Mouse (Mus musculus) neural tube, embryonic 12.5 days (tissue): Measurements from ENCODE around the gene Serbp1. TPM values are rescaled to one million over a fixed set of nuclear protein-coding genes. Genes with fewer than 3 reads are reported as not detected.

Experiments used
- ATAC-seq: fragments of 200-750 bp; cut with Nextera tagmentation; 2 replicates; pipeline ENCODE4 v1.8.0; 2017; ENCODE audit warnings: low read depth, mild to moderate bottlenecking, moderate TSS enrichment, moderate library complexity; ENCODE audit not compliant: low FRiP score
- H3K27ac ChIP-seq: fragments of 300-500 bp; sonication (generic); 2 replicates; pipeline ENCODE4 v1.5.1; 2016
- H3K27me3 ChIP-seq: fragments of 300-500 bp; sonication (generic); replicated peaks from 2 replicates; pipeline ENCODE4 v1.6.1; 2016; ENCODE audit warnings: mild to moderate bottlenecking
- H3K36me3 ChIP-seq: fragments of 300-500 bp; sonication (generic); 2 replicates; pipeline ENCODE4 v1.6.1; 2016; ENCODE audit warnings: mild to moderate bottlenecking
- H3K4me1 ChIP-seq: fragments of 300-500 bp; sonication (generic); 2 replicates; pipeline ENCODE4 v1.6.1; 2016
- H3K4me2 ChIP-seq: fragments of 300-500 bp; sonication (generic); replicated peaks from 2 replicates; pipeline ENCODE4 v1.6.1; 2016; ENCODE audit warnings: mild to moderate bottlenecking
- H3K4me3 ChIP-seq: fragments of 300-500 bp; sonication (generic); 2 replicates; pipeline ENCODE4 v1.5.1; 2016
- H3K9ac ChIP-seq: fragments of 300-500 bp; sonication (generic); 2 replicates; pipeline ENCODE4 v1.6.1; 2016; ENCODE audit warnings: mild to moderate bottlenecking
- H3K9me3 ChIP-seq: fragments of 300-500 bp; sonication (generic); 2 replicates; pipeline ENCODE4 v1.6.1; 2016; ENCODE audit warnings: mild to moderate bottlenecking
- WGBS: fragments of 180-500 bp; shearing (Covaris S2); methylation state at CpG from one replicate; pipeline ENCODE4 v1.1.7; 2016; 5-methylcytosine and 5-hydroxymethylcytosine counted together
- polyA plus RNA-seq: library from polyadenylated mRNA; unstranded; fragments of >200 nt; fragmentation: Nextera tagmentation; extraction: Ambion mirVana; gene quantifications from 2 replicates; pipeline ENCODE4 v1.2.1, GENCODE M21; 2016

The Serbp1 gene
- polyA plus RNA-seq, 1 experiment from 2014 or later: 429 TPM

GRCm38 (mm10) chr6:67281614-67282197 is 43.7 kb downstream of the Serbp1 start:
- no peak overlapping the region for H3K27ac ChIP-seq
- H3K9ac ChIP-seq: no peak overlapping the region
- no peaks in the 10 kb centered on the region for H3K27me3 ChIP-seq
- H3K4me1 ChIP-seq: no peaks in the 10 kb centered on the region
- no peak overlapping the region for H3K4me3 ChIP-seq
- WGBS: 93% methylated on average over 9 of the region's 9 CpGs
- H3K9me3 ChIP-seq: no peaks in the 10 kb centered on the region
- H3K36me3 ChIP-seq: peaks cover 48% of the 10 kb centered on the region
- no peak for ATAC-seq
- no peak overlapping the region for H3K4me2 ChIP-seq

- Histone ChIP-seq H3K4me3 (no peak overlapping the region), H3K27ac (no peak overlapping the region), H3K36me3 (peaks cover 42% of the 10 kb centered on the region), H3K9ac (no peak overlapping the region), H3K4me2 (no peak overlapping the region), H3K9me3 (no peaks in the 10 kb centered on the region), H3K4me1 (no peaks in the 10 kb centered on the region), H3K27me3 (no peaks in the 10 kb centered on the region)
- 93% methylated on average over 1 of the region's 1 CpGs for WGBS
- ATAC-seq: no peak
Observed at GRCm38 (mm10) chr6:67282897-67283296, 44.9 kb downstream of the Serbp1 start.

- no peak overlapping the region for H3K27ac ChIP-seq
- H3K4me3 ChIP-seq: no peak overlapping the region
- ATAC-seq: no peak
- no peak overlapping the region for H3K9ac ChIP-seq
- no peaks in the 10 kb centered on the region; the same call in 1 of the 2 replicates for H3K36me3 ChIP-seq
- H3K27me3 ChIP-seq: no peaks in the 10 kb centered on the region
- no peaks in the 10 kb centered on the region for H3K4me1 ChIP-seq
- no peak overlapping the region for H3K4me2 ChIP-seq
- no peaks in the 10 kb centered on the region for H3K9me3 ChIP-seq
- 87% methylated on average over 5 of the region's 5 CpGs for WGBS
Observed at GRCm38 (mm10) chr6:67292042-67292623, 54.2 kb downstream of the Serbp1 start.

- Histone ChIP-seq H3K4me3 (no peak overlapping the region), H3K9me3 (no peaks in the 10 kb centered on the region), H3K9ac (no peak overlapping the region), H3K27ac (no peak overlapping the region), H3K4me2 (no peak overlapping the region), H3K36me3 (no peaks in the 10 kb centered on the region), H3K27me3 (no peaks in the 10 kb centered on the region), H3K4me1 (no peaks in the 10 kb centered on the region)
- no peak for ATAC-seq
- 67% methylated on average over 5 of the region's 5 CpGs for WGBS
Observed at GRCm38 (mm10) chr6:67296126-67296525, 58.1 kb downstream of the Serbp1 start.

GRCm38 (mm10) chr6:67298742-67299141 is 60.8 kb downstream of the Serbp1 start:
- Histone ChIP-seq H3K27me3 (no peaks in the 10 kb centered on the region), H3K4me3 (no peak overlapping the region), H3K4me2 (no peak overlapping the region), H3K27ac (no peak overlapping the region), H3K4me1 (no peaks in the 10 kb centered on the region), H3K9me3 (no peaks in the 10 kb centered on the region), H3K9ac (no peak overlapping the region), H3K36me3 (no peaks in the 10 kb centered on the region)
- WGBS: 71% methylated on average over 5 of the region's 5 CpGs
- no peak for ATAC-seq

- Histone ChIP-seq H3K4me2 (no peak overlapping the region), H3K4me1 (no peaks in the 10 kb centered on the region), H3K27ac (no peak overlapping the region), H3K4me3 (no peak overlapping the region), H3K9ac (no peak overlapping the region), H3K36me3 (no peaks in the 10 kb centered on the region), H3K27me3 (no peaks in the 10 kb centered on the region), H3K9me3 (no peaks in the 10 kb centered on the region)
- WGBS: 76% methylated on average over 4 of the region's 4 CpGs
- ATAC-seq: no peak
Observed at GRCm38 (mm10) chr6:67300300-67300699, 62.3 kb downstream of the Serbp1 start.

GRCm38 (mm10) chr6:67300710-67301163 is 62.8 kb downstream of the Serbp1 start:
- no peaks in the 10 kb centered on the region for H3K36me3 ChIP-seq
- no peak overlapping the region for H3K4me2 ChIP-seq
- 59% methylated on average over 6 of the region's 6 CpGs for WGBS
- no peaks in the 10 kb centered on the region for H3K4me1 ChIP-seq
- H3K4me3 ChIP-seq: no peak overlapping the region
- no peak overlapping the region for H3K27ac ChIP-seq
- ATAC-seq: no peak
- H3K27me3 ChIP-seq: no peaks in the 10 kb centered on the region
- no peak overlapping the region for H3K9ac ChIP-seq
- H3K9me3 ChIP-seq: no peaks in the 10 kb centered on the region

GRCm38 (mm10) chr6:67301230-67301629 is 63.3 kb downstream of the Serbp1 start:
- Histone ChIP-seq H3K4me2 (no peak overlapping the region), H3K27ac (no peak overlapping the region), H3K4me1 (no peaks in the 10 kb centered on the region), H3K36me3 (no peaks in the 10 kb centered on the region), H3K4me3 (no peak overlapping the region), H3K9ac (no peak overlapping the region), H3K27me3 (no peaks in the 10 kb centered on the region), H3K9me3 (no peaks in the 10 kb centered on the region)
- 94% methylated on average over 3 of the region's 3 CpGs for WGBS
- no peak for ATAC-seq

- 89% methylated on average over 4 of the region's 4 CpGs for WGBS
- no peaks in the 10 kb centered on the region for H3K27me3 ChIP-seq
- ATAC-seq: no peak
- H3K9ac ChIP-seq: no peak overlapping the region
- no peak overlapping the region for H3K27ac ChIP-seq
- no peak overlapping the region for H3K4me2 ChIP-seq
- no peaks in the 10 kb centered on the region for H3K36me3 ChIP-seq
- H3K4me1 ChIP-seq: no peaks in the 10 kb centered on the region
- no peak overlapping the region for H3K4me3 ChIP-seq
- H3K9me3 ChIP-seq: no peaks in the 10 kb centered on the region
Observed at GRCm38 (mm10) chr6:67302471-67302870, 64.5 kb downstream of the Serbp1 start.

- no peak overlapping the region for H3K9ac ChIP-seq
- ATAC-seq: no peak
- no peaks in the 10 kb centered on the region for H3K27me3 ChIP-seq
- no peaks in the 10 kb centered on the region for H3K9me3 ChIP-seq
- 92% methylated on average over 10 of the region's 10 CpGs for WGBS
- no peak overlapping the region for H3K27ac ChIP-seq
- H3K4me1 ChIP-seq: no peaks in the 10 kb centered on the region
- H3K36me3 ChIP-seq: no peaks in the 10 kb centered on the region
- H3K4me2 ChIP-seq: no peak overlapping the region
- H3K4me3 ChIP-seq: no peak overlapping the region
Observed at GRCm38 (mm10) chr6:67303210-67303609, 65.2 kb downstream of the Serbp1 start.

- Histone ChIP-seq H3K27me3 (no peaks in the 10 kb centered on the region), H3K9me3 (no peaks in the 10 kb centered on the region), H3K36me3 (no peaks in the 10 kb centered on the region), H3K4me2 (no peak overlapping the region), H3K27ac (no peak overlapping the region), H3K4me3 (no peak overlapping the region), H3K4me1 (no peaks in the 10 kb centered on the region), H3K9ac (no peak overlapping the region)
- no peak for ATAC-seq
- 88% methylated on average over 3 of the region's 3 CpGs for WGBS
Observed at GRCm38 (mm10) chr6:67308994-67309393, 71.0 kb downstream of the Serbp1 start.

- H3K4me1 ChIP-seq: no peaks in the 10 kb centered on the region
- H3K9ac ChIP-seq: no peak overlapping the region
- H3K27me3 ChIP-seq: no peaks in the 10 kb centered on the region
- no peaks in the 10 kb centered on the region for H3K36me3 ChIP-seq
- ATAC-seq: no peak
- H3K9me3 ChIP-seq: no peaks in the 10 kb centered on the region
- 82% methylated on average over 3 of the region's 3 CpGs for WGBS
- H3K4me2 ChIP-seq: no peak overlapping the region
- no peak overlapping the region for H3K27ac ChIP-seq
- H3K4me3 ChIP-seq: no peak overlapping the region
Observed at GRCm38 (mm10) chr6:67309752-67310151, 71.8 kb downstream of the Serbp1 start.

GRCm38 (mm10) chr6:67314697-67315096 is 76.7 kb downstream of the Serbp1 start:
- Histone ChIP-seq H3K9ac (no peak overlapping the region), H3K27me3 (no peaks in the 10 kb centered on the region), H3K4me1 (no peaks in the 10 kb centered on the region), H3K4me2 (no peak overlapping the region), H3K36me3 (no peaks in the 10 kb centered on the region), H3K9me3 (no peaks in the 10 kb centered on the region), H3K4me3 (no peak overlapping the region), H3K27ac (no peak overlapping the region)
- 73% methylated on average over 1 of the region's 1 CpGs for whole genome bisulfite sequencing
- no peak for ATAC-seq
